Mouse (Mus musculus) embryonic facial prominence, embryonic 14.5 days (tissue): ENCODE data around the gene Tusc2. TPM values are rescaled to one million over a fixed set of nuclear protein-coding genes. Genes with fewer than 3 reads are reported as not detected.

Experiments
- ATAC-seq: fragments of 200-750 bp; cut with Nextera tagmentation; 2 replicates; pipeline ENCODE4 v1.8.0; 2017; ENCODE audit warnings: low read depth, moderate number of reproducible peaks, moderate TSS enrichment
- DNase-seq: peaks from one replicate; pipeline ENCODE4 v3.0.0-alpha.2; 2015; ENCODE audit warnings: low spot score
- H3K27ac ChIP-seq: fragments of 300-500 bp; sonication (generic); replicated peaks from 2 replicates; pipeline ENCODE4 v1.5.1; 2014; ENCODE audit warnings: low read depth, mild to moderate bottlenecking, low read length, moderate library complexity
- H3K27me3 ChIP-seq: fragments of 300-500 bp; sonication (generic); replicated peaks from 2 replicates; pipeline ENCODE4 v1.6.1; 2014; ENCODE audit warnings: low read length; ENCODE audit not compliant: control insufficient read depth, insufficient read depth
- H3K36me3 ChIP-seq: fragments of 300-500 bp; sonication (generic); 2 replicates; pipeline ENCODE4 v1.6.1; 2014; ENCODE audit warnings: low read length, mixed read lengths; ENCODE audit not compliant: control insufficient read depth, insufficient read depth
- H3K4me1 ChIP-seq: fragments of 300-500 bp; sonication (generic); 2 replicates; pipeline ENCODE4 v1.6.1; 2014; ENCODE audit warnings: antibody characterized with exemption, low read length; ENCODE audit not compliant: control insufficient read depth, insufficient read depth
- H3K4me2 ChIP-seq: fragments of 300-500 bp; sonication (generic); 2 replicates; pipeline ENCODE4 v1.6.1; 2014; ENCODE audit warnings: low read depth, mild to moderate bottlenecking, low read length, moderate library complexity, mixed read lengths
- H3K4me3 ChIP-seq: fragments of 300-500 bp; sonication (generic); 2 replicates; pipeline ENCODE4 v1.5.1; 2014; ENCODE audit warnings: low read depth, mild to moderate bottlenecking, low read length
- H3K9ac ChIP-seq: fragments of 300-500 bp; sonication (generic); 2 replicates; pipeline ENCODE4 v1.6.1; 2014; ENCODE audit warnings: low read depth, mild to moderate bottlenecking, low read length, moderate library complexity, mixed read lengths
- H3K9me3 ChIP-seq: fragments of 300-500 bp; sonication (generic); 2 replicates; pipeline ENCODE4 v1.6.1; 2016; ENCODE audit warnings: low read length; ENCODE audit not compliant: control insufficient read depth
- WGBS: fragments of 180-500 bp; shearing (Covaris S2); extraction: QIAGEN DNeasy Blood & Tissue Kit; methylation state at CpG from one replicate; pipeline ENCODE4 v1.1.7; 2014; 5-methylcytosine and 5-hydroxymethylcytosine counted together
- polyA plus RNA-seq: library from polyadenylated mRNA; unstranded; fragments of >200 nt; fragmentation: Nextera tagmentation; extraction: Ambion mirVana; gene quantifications from 2 replicates; pipeline ENCODE4 v1.2.1, GENCODE M21; 2014

Gene Tusc2
- polyA plus RNA-seq, 1 experiment from 2014 or later: 43.1 TPM

- peaks cover 36% of the 10 kb centered on the region for H3K36me3 ChIP-seq
- peak within 1 kb of the TSS; percentile 83 for H3K4me3 ChIP-seq
- H3K4me1 ChIP-seq: peaks cover 10% of the 10 kb centered on the region; the same call in 1 of the 2 replicates
- 15% methylated on average over 42 of the region's 46 CpGs for WGBS
- H3K4me2 ChIP-seq: peak within 1 kb of the TSS; percentile 90
- H3K27me3 ChIP-seq: no peaks in the 10 kb centered on the region
- peak; percentile 100 for DNase-seq
- H3K27ac ChIP-seq: no peak within 1 kb of the TSS
- peak; percentile 99 for ATAC-seq
- H3K9ac ChIP-seq: peak within 1 kb of the TSS; percentile 73
- no peaks in the 10 kb centered on the region for H3K9me3 ChIP-seq
Measured at GRCm38 (mm10) chr9:107586974-107587832, 24.1 kb downstream of the Tusc2 start, which contains the start of gene Ifrd2. Gene Ifrd2 (plus strand): TSS chr9:107587642.

DNA sequence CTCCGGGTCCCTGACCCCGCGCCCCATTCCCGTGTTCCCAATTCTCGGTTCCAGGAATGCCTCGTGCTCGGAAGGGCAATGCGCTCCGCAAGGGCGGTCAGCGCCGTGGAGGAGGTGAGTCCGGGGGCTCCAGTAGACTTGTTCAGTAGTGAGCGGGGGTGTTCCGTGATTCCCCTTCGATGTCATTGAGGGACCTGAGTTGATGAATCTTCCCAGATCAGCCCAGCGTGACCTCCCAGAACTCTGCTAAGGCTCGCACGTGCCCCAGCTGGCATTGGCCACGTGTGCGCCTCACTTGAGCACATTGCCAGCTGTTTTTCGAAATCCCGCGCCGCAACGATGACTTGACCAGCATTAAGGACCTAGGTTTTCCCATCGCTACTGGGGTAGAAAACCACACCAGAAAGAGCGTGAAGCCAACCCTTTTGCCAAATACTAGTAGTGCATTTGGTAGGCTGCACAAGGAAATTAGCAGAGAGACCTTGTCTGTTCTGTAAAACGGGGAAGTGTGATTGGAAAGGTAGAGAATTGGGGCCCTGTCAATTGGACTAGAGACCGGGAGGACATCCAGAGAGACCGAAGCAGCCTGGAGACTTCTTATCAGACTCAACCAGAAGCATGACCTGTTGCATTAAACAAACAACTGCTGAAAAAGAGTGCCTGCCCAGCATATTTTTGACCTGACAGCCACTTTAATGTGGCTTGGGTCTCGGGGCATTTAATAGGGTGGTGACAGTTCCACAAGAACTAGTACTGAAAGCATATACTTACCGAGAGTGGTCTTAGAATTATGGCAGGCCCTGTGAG lies 25.0 kb downstream of the Tusc2 start:
- 4% methylated on average over 33 of the region's 33 CpGs for WGBS
- H3K27ac ChIP-seq: no peak overlapping the region

DNA sequence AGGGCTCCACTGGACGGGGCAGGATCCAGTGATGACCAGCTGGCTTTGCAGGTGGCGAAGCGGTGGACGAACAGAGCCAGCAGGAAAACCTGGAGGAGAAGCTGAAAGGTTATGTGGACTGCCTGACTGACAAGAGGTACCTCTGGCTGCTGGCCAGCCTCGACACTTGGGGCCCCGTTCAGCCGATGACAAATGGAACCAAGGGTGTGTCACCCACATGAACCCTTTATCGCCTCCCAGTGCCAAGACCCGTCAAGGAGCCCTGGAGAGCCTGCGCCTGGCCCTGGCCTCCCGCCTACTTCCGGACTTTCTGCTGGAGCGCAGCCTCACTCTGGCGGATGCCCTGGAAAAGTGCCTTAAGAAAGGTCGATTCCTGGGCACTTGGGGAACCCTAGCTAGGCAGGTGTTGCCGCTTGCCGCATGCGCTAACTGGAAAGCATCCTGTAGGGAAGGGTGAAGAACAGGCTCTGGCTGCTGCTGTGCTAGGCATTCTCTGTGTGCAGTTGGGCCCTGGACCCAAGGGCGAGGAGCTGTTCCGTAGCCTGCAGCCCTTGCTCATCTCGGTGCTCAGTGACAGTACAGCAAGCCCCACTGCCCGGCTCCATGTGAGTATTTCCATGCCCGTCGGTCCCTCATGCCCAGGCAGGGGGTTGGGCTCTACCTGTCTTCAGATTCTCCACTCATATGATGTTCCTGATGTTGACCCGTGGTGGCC lies 27.2 kb downstream of the Tusc2 start:
- no peak for ATAC-seq
- Histone ChIP-seq H3K4me2 (no peak overlapping the region), H3K27ac (no peak overlapping the region), H3K36me3 (peaks cover 47% of the 10 kb centered on the region), H3K9me3 (no peaks in the 10 kb centered on the region), H3K4me1 (peaks cover 10% of the 10 kb centered on the region; the same call in 1 of the 2 replicates), H3K9ac (no peak overlapping the region), H3K4me3 (no peak overlapping the region), H3K27me3 (no peaks in the 10 kb centered on the region)
- WGBS: 91% methylated on average over 25 of the region's 25 CpGs
- no peak for DNase-seq

More for the DNA sequence above, 25.0 kb downstream of the Tusc2 start:
- ATAC-seq (no peak; the same call in 1 of the 2 replicates), DNase-seq (peak; percentile 73)
- Histone ChIP-seq H3K4me1 (peaks cover 10% of the 10 kb centered on the region; the same call in 1 of the 2 replicates), H3K9me3 (no peaks in the 10 kb centered on the region), H3K36me3 (peaks cover 39% of the 10 kb centered on the region), H3K9ac (peak overlapping the region; percentile 73), H3K4me2 (peak overlapping the region; percentile 90), H3K27me3 (no peaks in the 10 kb centered on the region), H3K4me3 (peak overlapping the region; percentile 83)

- 96% methylated on average over 6 of the region's 6 CpGs for whole genome bisulfite sequencing
Measured at GRCm38 (mm10) chr9:107590773-107591060, 27.7 kb downstream of the Tusc2 start.

GRCm38 (mm10) chr9:107593101-107593976 lies 30.3 kb downstream of the Tusc2 start:
- H3K36me3 ChIP-seq: peaks cover 47% of the 10 kb centered on the region
- no peak for DNase-seq
- no peak for ATAC-seq
- H3K9ac ChIP-seq: no peak overlapping the region
- no peak overlapping the region for H3K27ac ChIP-seq
- H3K4me1 ChIP-seq: peaks cover 7% of the 10 kb centered on the region; the same call in 1 of the 2 replicates
- H3K4me3 ChIP-seq: no peak overlapping the region
- no peaks in the 10 kb centered on the region for H3K27me3 ChIP-seq
- no peaks in the 10 kb centered on the region for H3K9me3 ChIP-seq
- H3K4me2 ChIP-seq: no peak overlapping the region
- 90% methylated on average over 11 of the region's 11 CpGs for WGBS

More at GRCm38 (mm10) chr9:107590773-107591060, 27.7 kb downstream of the Tusc2 start:
- ATAC-seq: no peak
- Histone ChIP-seq H3K27ac (no peak overlapping the region), H3K27me3 (no peaks in the 10 kb centered on the region), H3K4me1 (peaks cover 10% of the 10 kb centered on the region; the same call in 1 of the 2 replicates), H3K9me3 (no peaks in the 10 kb centered on the region), H3K4me2 (no peak overlapping the region), H3K9ac (no peak overlapping the region), H3K36me3 (peaks cover 47% of the 10 kb centered on the region), H3K4me3 (no peak overlapping the region)
- DNase-seq: no peak

- H3K9me3 ChIP-seq: no peaks in the 10 kb centered on the region
- peaks cover 47% of the 10 kb centered on the region for H3K36me3 ChIP-seq
- H3K4me3 ChIP-seq: no peak overlapping the region
- H3K27ac ChIP-seq: no peak overlapping the region
- no peaks in the 10 kb centered on the region for H3K27me3 ChIP-seq
- no peak overlapping the region for H3K4me2 ChIP-seq
- WGBS: 80% methylated on average over 8 of the region's 8 CpGs
- H3K9ac ChIP-seq: no peak overlapping the region
- DNase-seq (no peak), ATAC-seq (no peak)
- no peaks in the 10 kb centered on the region for H3K4me1 ChIP-seq
Measured at GRCm38 (mm10) chr9:107594281-107595062, 31.4 kb downstream of the Tusc2 start.

DNA sequence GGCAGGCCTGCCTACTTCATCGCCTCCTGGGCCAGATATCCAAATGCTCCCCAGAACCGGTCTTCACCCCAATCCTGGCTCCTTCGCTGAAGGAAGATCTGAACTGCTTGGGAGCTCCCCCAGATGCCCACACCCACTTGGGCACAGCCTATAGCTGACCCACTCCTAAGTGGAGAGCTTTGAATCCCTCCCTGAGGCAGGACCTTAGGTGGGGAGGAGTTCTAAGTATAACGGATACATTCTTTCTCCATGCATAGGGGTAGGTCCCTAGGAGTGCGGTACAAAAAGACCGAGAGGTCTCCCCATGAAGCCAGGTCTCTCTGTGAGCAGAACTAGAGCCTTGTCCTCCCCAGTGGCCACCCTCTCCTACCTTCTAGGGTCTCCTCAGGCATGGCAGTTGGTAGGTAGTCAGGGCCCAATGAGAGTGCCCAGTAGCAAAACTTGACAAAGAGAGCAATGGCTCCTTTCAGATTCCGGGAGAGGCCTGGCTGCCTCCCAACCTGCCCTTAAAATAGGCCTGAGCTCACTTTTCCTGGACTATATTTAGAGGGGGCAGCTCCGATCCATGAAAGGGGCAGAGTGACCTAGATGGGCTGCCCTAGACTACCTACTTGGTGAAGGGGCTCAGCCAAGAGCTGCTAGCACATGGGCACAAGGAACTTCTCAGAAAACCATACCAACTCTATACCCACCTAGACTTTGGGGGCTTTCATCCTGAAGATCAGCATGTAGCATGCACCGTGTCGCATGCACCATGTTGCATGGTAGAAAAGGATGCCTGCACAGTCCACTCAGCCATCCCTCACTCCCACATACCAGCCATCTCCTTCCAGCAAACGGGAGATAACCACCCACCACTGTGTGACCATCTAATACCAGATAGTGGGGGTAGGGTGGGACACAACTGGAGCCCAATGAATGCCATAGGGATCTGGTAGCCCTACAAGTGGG lies 33.8 kb downstream of the Tusc2 start:
- Histone ChIP-seq H3K36me3 (peaks cover 23% of the 10 kb centered on the region), H3K4me1 (no peaks in the 10 kb centered on the region), H3K4me2 (no peak overlapping the region), H3K27ac (no peak overlapping the region), H3K9me3 (no peaks in the 10 kb centered on the region), H3K9ac (no peak overlapping the region), H3K4me3 (no peak overlapping the region), H3K27me3 (no peaks in the 10 kb centered on the region)
- 91% methylated on average over 11 of the region's 11 CpGs for WGBS
- DNase-seq (no peak), ATAC-seq (no peak)
